Mouse (Mus musculus): ENCODE measurements around the gene Smlr1. TPM values are rescaled to one million over a fixed set of nuclear protein-coding genes. Genes with fewer than 3 reads are reported as not detected.

Smlr1 gene
- not detected in 2 replicates for polyA plus RNA-seq (2014; fragmentation: Nextera tagmentation; extraction: Ambion mirVana)

GRCm38 (mm10) chr10:25535891-25536331 lies at the start of gene Smlr1:
TSS of gene Smlr1 (minus strand) at chr10:25536267.
- DNase-seq = no peak
- Histone ChIP-seq H3K9me3 (ENCODE audit: control insufficient read depth, low read length) (no peaks in the 10 kb centered on the region), H3K4me3 (replicated peaks; ENCODE audit: low read depth, low read length) (no peak within 1 kb of the TSS), H3K27me3 (ENCODE audit: control insufficient read depth, insufficient read depth, low read length) (no peaks in the 10 kb centered on the region), H3K4me1 (ENCODE audit: control insufficient read depth, insufficient read depth, low read length) (no peaks in the 10 kb centered on the region), H3K36me3 (ENCODE audit: control insufficient read depth, insufficient read depth, low read length) (no peaks in the 10 kb centered on the region), H3K9ac (replicated peaks; ENCODE audit: low read length) (no peak within 1 kb of the TSS), H3K27ac (replicated peaks; ENCODE audit: low read depth, low read length) (no peak within 1 kb of the TSS), H3K4me2 (ENCODE audit: low read length) (no peak within 1 kb of the TSS)
- no peak for ATAC-seq (ENCODE audit: low FRiP score, low TSS enrichment)
- 92% methylated on average over 10 of the region's 10 CpGs for WGBS

GRCm38 (mm10) chr10:25584899-25585298 lies 48.8 kb upstream of the Smlr1 start:
- no peak overlapping the region for H3K4me2 ChIP-seq (ENCODE audit: low read length)
- DNase-seq = peak; percentile 2
- no peaks in the 10 kb centered on the region for H3K27me3 ChIP-seq (ENCODE audit: control insufficient read depth, insufficient read depth, low read length)
- no peak overlapping the region for H3K4me3 ChIP-seq (replicated peaks; ENCODE audit: low read depth, low read length)
- H3K36me3 ChIP-seq (ENCODE audit: control insufficient read depth, insufficient read depth, low read length) = no peaks in the 10 kb centered on the region
- no peak overlapping the region for H3K9ac ChIP-seq (replicated peaks; ENCODE audit: low read length)
- no peak for ATAC-seq (ENCODE audit: low FRiP score, low TSS enrichment)
- H3K27ac ChIP-seq (replicated peaks; ENCODE audit: low read depth, low read length) = no peak overlapping the region
- WGBS = 94% methylated on average over 6 of the region's 6 CpGs
- no peaks in the 10 kb centered on the region for H3K9me3 ChIP-seq (ENCODE audit: control insufficient read depth, low read length)
- no peaks in the 10 kb centered on the region for H3K4me1 ChIP-seq (ENCODE audit: control insufficient read depth, insufficient read depth, low read length)

GRCm38 (mm10) chr10:25580066-25580465 lies 44.0 kb upstream of the Smlr1 start:
- ATAC-seq (ENCODE audit: low FRiP score, low TSS enrichment) = no peak
- Histone ChIP-seq H3K4me3 (replicated peaks; ENCODE audit: low read depth, low read length) (no peak overlapping the region), H3K4me2 (ENCODE audit: low read length) (no peak overlapping the region), H3K4me1 (ENCODE audit: control insufficient read depth, insufficient read depth, low read length) (no peaks in the 10 kb centered on the region), H3K9ac (replicated peaks; ENCODE audit: low read length) (no peak overlapping the region), H3K9me3 (ENCODE audit: control insufficient read depth, low read length) (no peaks in the 10 kb centered on the region), H3K27ac (replicated peaks; ENCODE audit: low read depth, low read length) (no peak overlapping the region), H3K27me3 (ENCODE audit: control insufficient read depth, insufficient read depth, low read length) (no peaks in the 10 kb centered on the region), H3K36me3 (ENCODE audit: control insufficient read depth, insufficient read depth, low read length) (no peaks in the 10 kb centered on the region)
- 81% methylated on average over 2 of the region's 2 CpGs for WGBS
- no peak for DNase-seq

- H3K36me3 ChIP-seq (ENCODE audit: control insufficient read depth, insufficient read depth, low read length) = no peaks in the 10 kb centered on the region
- peaks cover 13% of the 10 kb centered on the region for H3K4me1 ChIP-seq (ENCODE audit: control insufficient read depth, insufficient read depth, low read length)
- H3K27ac ChIP-seq (replicated peaks; ENCODE audit: low read depth, low read length) = peak overlapping the region; percentile 70
- no peak overlapping the region for H3K4me3 ChIP-seq (replicated peaks; ENCODE audit: low read depth, low read length)
- peak overlapping the region; percentile 43 for H3K9ac ChIP-seq (replicated peaks; ENCODE audit: low read length)
- no peaks in the 10 kb centered on the region for H3K9me3 ChIP-seq (ENCODE audit: control insufficient read depth, low read length)
- peak; percentile 80 for ATAC-seq (ENCODE audit: low FRiP score, low TSS enrichment)
- H3K4me2 ChIP-seq (ENCODE audit: low read length) = peak overlapping the region; percentile 41
- peak; percentile 71 for DNase-seq
- H3K27me3 ChIP-seq (ENCODE audit: control insufficient read depth, insufficient read depth, low read length) = no peaks in the 10 kb centered on the region
- WGBS = 18% methylated on average over 9 of the region's 9 CpGs
Measured at GRCm38 (mm10) chr10:25571319-25572240, 35.5 kb upstream of the Smlr1 start.

- no peak overlapping the region for H3K27ac ChIP-seq (replicated peaks; ENCODE audit: low read depth, low read length)
- WGBS = 73% methylated on average over 4 of the region's 4 CpGs
- no peak for ATAC-seq (ENCODE audit: low FRiP score, low TSS enrichment)
Measured at GRCm38 (mm10) chr10:25552936-25553335, 16.9 kb upstream of the Smlr1 start.

GRCm38 (mm10) chr10:25541097-25541496 lies 5.0 kb upstream of the Smlr1 start:
- 98% methylated on average over 3 of the region's 3 CpGs for WGBS
- H3K4me1 ChIP-seq (ENCODE audit: control insufficient read depth, insufficient read depth, low read length) = no peaks in the 10 kb centered on the region
- no peak overlapping the region for H3K4me3 ChIP-seq (replicated peaks; ENCODE audit: low read depth, low read length)
- DNase-seq (no peak), ATAC-seq (ENCODE audit: low FRiP score, low TSS enrichment) (no peak)
- H3K9ac ChIP-seq (replicated peaks; ENCODE audit: low read length) = no peak overlapping the region
- no peak overlapping the region for H3K4me2 ChIP-seq (ENCODE audit: low read length)
- no peak overlapping the region for H3K27ac ChIP-seq (replicated peaks; ENCODE audit: low read depth, low read length)
- no peaks in the 10 kb centered on the region for H3K9me3 ChIP-seq (ENCODE audit: control insufficient read depth, low read length)
- H3K27me3 ChIP-seq (ENCODE audit: control insufficient read depth, insufficient read depth, low read length) = no peaks in the 10 kb centered on the region
- H3K36me3 ChIP-seq (ENCODE audit: control insufficient read depth, insufficient read depth, low read length) = no peaks in the 10 kb centered on the region

More at GRCm38 (mm10) chr10:25552936-25553335, 16.9 kb upstream of the Smlr1 start:
- Histone ChIP-seq H3K4me1 (ENCODE audit: control insufficient read depth, insufficient read depth, low read length) (no peaks in the 10 kb centered on the region), H3K27me3 (ENCODE audit: control insufficient read depth, insufficient read depth, low read length) (no peaks in the 10 kb centered on the region), H3K9me3 (ENCODE audit: control insufficient read depth, low read length) (no peaks in the 10 kb centered on the region), H3K36me3 (ENCODE audit: control insufficient read depth, insufficient read depth, low read length) (no peaks in the 10 kb centered on the region), H3K4me2 (ENCODE audit: low read length) (no peak overlapping the region), H3K9ac (replicated peaks; ENCODE audit: low read length) (no peak overlapping the region), H3K4me3 (replicated peaks; ENCODE audit: low read depth, low read length) (no peak overlapping the region)
- no peak for DNase-seq

GRCm38 (mm10) chr10:25539771-25540168 lies 3.7 kb upstream of the Smlr1 start:
- Histone ChIP-seq H3K27me3 (ENCODE audit: control insufficient read depth, insufficient read depth, low read length) (no peaks in the 10 kb centered on the region), H3K36me3 (ENCODE audit: control insufficient read depth, insufficient read depth, low read length) (no peaks in the 10 kb centered on the region), H3K4me2 (ENCODE audit: low read length) (no peak overlapping the region), H3K4me3 (replicated peaks; ENCODE audit: low read depth, low read length) (no peak overlapping the region), H3K9ac (replicated peaks; ENCODE audit: low read length) (no peak overlapping the region), H3K4me1 (ENCODE audit: control insufficient read depth, insufficient read depth, low read length) (no peaks in the 10 kb centered on the region), H3K27ac (replicated peaks; ENCODE audit: low read depth, low read length) (no peak overlapping the region), H3K9me3 (ENCODE audit: control insufficient read depth, low read length) (no peaks in the 10 kb centered on the region)
- DNase-seq (no peak), ATAC-seq (ENCODE audit: low FRiP score, low TSS enrichment) (no peak)
- WGBS = 88% methylated on average over 6 of the region's 6 CpGs

GRCm38 (mm10) chr10:25539146-25539770 lies 3.2 kb upstream of the Smlr1 start:
- Histone ChIP-seq H3K9me3 (ENCODE audit: control insufficient read depth, low read length) (no peaks in the 10 kb centered on the region), H3K9ac (replicated peaks; ENCODE audit: low read length) (no peak overlapping the region), H3K27ac (replicated peaks; ENCODE audit: low read depth, low read length) (no peak overlapping the region), H3K4me1 (ENCODE audit: control insufficient read depth, insufficient read depth, low read length) (no peaks in the 10 kb centered on the region), H3K36me3 (ENCODE audit: control insufficient read depth, insufficient read depth, low read length) (no peaks in the 10 kb centered on the region), H3K27me3 (ENCODE audit: control insufficient read depth, insufficient read depth, low read length) (no peaks in the 10 kb centered on the region), H3K4me2 (ENCODE audit: low read length) (no peak overlapping the region), H3K4me3 (replicated peaks; ENCODE audit: low read depth, low read length) (no peak overlapping the region)
- no peak for ATAC-seq (ENCODE audit: low FRiP score, low TSS enrichment)
- WGBS = 90% methylated on average over 4 of the region's 4 CpGs
- peak; percentile 35 for DNase-seq
